Mouse (Mus musculus) left cerebral cortex, adult 8-10 months (tissue): ENCODE data around the gene Spaca3. TPM values are rescaled to one million over a fixed set of nuclear protein-coding genes. Genes with fewer than 3 reads are reported as not detected.
A peak's percentile ranks its signal among the peaks of the same experiment; 100 is the strongest.

Source experiments
- DNase-seq, 2 experiments: peaks; one replicate each; pipeline ENCODE4 v3.0.0; 2022; ENCODE audit warnings: low spot score in 2 of 2
- total RNA-seq, 4 experiments: library from RNA; stranded (reverse); gene quantifications; 2 replicates each; pipeline ENCODE4 v1.2.4; 2022

The Spaca3 gene
- total RNA-seq, 4 experiments from 2014 or later = not detected

DNA sequence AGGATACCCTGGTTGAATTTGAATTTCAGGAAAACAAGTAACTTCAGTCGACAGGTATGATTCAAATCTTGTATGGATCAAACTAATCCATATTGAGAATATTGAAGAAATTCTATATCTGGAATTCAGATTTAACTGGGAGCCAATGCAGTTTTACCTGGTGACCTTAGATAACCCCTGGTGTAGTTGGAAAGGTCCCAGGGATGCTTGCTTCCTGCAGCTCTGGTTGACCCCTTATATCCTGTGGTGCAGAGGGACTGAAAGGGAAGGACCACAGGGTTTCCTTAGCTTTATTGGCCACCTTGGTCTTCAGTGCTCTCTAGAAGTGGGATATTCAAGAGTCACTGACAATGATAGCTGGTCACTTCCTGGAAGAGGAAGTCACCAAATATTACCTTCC, 9.9 kb downstream of the Spaca3 start:
- no peak for DNase-seq

DNA sequence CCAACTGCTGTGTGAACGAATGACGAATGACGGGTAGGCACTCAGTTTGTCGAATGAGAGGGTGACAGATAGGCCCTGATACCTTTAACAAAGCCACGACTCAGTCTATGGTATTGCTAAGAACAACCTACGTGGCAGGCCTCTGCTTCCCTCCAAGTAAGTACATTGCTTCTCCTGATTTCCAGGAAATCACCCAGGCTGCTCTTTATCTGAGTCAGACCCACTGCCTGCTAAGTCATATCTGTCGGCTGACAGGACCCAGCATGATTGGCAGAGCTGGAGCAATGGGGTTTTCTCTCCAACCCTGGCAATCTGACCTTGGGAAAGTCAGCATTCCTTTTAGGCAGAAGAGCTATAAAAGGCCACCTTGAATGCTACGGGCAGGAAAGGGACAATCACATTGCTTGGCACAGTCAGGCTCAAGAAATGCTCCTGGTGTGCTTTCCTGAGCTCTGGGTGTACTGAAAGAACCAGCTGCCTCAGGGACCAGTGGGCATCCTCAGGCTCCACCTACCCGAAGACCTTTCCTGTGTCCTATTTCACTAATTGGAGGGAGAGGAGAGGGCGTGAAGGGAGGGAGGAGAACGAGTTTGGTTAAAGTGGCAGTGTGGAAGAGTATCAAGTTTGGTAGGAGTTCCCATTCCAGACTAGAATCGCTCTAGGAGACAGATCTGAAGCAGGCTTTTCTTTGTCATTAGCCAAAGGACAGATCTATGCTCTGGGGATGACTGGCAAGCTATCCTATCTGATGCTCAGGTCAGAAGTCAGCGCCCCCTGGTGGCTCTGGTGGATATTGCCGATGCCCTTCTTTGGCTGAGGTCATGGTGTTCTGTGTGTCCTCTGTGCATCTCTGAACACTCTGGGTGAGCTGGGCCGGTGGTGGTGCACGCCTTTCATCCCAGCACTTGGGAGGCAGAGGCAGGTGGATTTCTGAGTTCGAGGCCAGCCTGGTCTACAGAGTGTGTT, 14.6 kb downstream of the Spaca3 start:
- peak; percentile 30 to 52 for DNase-seq

DNA sequence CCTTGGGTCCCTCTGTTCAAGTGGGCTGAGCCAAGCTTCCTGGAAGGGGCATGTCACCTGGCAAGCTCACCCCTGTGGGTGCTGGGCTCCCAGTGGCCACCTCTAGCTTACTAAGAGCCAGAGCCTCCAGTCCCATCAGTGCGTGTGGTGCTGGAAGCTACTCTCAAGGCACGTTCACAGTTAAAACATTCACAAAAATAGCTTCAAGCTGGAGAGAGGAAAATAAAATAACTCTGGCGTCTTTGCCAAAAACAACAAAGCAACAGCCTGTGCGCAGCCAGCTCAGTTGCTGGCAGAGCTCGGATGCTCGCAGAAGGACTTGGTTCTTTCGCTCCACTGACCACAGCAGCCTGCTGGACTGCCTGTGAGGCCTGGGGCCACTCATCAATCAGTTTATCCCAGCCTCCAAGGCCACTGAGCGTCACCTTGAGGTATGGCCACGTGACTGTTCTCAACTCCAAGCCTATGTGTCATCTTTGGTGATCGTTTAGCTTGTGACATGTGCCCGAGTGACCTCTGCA, 19.0 kb downstream of the Spaca3 start:
- DNase-seq = peak in 1 of 2 experiments; percentile 59

DNA sequence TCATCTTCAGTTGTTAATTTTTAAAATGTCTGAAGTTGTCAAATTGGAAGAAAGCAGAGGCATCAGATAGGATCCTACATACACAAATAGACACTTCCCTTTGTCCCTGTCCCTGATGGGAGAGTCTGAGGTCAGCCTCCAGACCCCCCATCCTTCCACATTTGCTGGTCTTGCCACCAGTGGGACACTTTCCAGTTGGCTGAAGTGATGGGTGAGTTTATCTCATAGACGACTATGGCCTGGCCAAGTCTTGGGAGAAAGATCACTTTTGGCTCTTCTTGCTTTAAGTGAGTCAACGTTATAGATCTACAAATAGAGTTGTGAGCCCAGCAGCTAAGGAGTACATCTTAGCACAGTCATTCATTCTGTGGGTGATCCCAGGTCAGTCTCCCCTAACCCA, 19.9 kb downstream of the Spaca3 start:
- DNase-seq = no peak

DNA sequence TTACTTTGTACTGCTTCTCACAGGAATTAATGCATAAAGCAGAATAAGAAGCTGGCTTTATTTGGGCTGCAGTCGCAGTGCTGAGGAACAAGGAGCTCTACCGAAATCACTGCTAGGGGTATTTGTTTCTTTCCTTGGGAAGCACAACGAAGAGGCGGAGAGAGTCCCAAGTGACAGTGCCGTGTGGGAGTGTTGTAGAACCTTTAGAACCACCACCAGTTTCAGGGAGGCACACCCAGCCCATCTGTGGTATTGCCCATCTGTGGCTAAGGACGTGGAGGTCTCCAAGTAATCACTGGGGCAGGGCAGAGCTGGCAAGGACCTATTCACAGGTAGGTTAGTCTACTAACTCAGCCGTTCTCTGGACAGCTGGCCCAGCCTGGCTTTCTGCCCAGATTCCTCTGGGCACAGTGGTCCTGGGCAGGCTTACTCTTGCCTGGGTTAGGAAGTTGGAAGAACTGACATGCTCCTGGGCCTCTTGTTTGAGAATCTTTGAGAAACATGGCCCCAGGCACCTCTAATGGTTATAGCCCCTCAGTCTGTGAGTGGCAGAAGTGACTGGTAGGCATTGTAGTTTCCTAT, 24.2 kb downstream of the Spaca3 start:
- DNase-seq = peak in 1 of 2 experiments; percentile 34

DNA sequence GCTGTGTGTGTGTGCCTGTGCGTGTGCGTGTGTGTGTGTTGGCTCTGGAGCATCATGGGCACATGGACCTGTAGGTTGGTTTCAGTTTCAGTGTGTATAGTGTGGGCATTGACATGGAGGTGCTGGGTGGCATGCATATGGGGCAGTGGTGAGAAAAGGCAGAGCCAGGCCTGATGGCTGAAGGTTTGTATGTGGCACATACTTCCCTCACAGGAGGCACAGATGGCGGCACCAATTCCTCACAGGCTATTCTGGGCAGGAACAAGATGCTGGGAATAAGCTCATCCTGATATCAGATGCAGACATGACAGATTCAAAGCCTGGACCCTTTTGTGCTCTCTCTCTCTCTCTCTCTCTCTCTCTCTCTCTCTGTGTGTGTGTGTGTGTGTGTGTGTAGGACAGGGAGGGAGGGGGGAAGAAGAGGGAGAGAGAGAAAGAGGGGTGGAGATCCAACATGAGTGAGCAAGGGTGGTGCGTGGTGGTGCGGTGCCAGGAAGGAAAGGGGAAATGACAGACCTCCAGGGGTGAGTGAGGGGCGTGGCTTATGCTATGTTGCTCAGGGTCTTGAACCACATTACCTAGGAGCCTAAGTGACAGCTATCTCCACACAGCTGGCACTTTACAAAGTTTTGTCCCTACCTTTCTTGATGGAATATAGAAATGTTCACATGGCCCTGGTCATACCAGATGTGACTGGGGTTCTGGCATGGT, 26.5 kb downstream of the Spaca3 start:
- DNase-seq = peak in 1 of 2 experiments; percentile 46

DNA sequence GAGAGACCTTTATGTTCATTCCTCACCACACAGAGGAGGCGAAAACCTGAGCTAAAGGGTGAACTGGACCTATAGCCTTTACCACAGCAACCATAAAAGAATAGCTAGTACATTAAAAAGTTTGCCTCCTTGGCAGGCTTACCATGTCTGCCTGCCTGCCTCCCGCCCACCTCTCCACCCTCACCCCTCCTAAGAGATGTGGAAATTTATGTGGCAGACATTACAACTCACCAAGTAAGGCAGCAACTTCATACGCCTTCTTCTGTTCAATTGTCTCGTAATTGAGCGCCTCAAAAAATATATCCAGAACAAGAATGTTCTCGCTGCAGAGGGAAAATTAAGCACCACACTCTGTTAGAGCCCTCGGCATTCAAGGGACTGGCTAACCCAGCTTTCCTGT, 28.2 kb downstream of the Spaca3 start:
- DNase-seq = peak in 1 of 2 experiments; percentile 53

DNA sequence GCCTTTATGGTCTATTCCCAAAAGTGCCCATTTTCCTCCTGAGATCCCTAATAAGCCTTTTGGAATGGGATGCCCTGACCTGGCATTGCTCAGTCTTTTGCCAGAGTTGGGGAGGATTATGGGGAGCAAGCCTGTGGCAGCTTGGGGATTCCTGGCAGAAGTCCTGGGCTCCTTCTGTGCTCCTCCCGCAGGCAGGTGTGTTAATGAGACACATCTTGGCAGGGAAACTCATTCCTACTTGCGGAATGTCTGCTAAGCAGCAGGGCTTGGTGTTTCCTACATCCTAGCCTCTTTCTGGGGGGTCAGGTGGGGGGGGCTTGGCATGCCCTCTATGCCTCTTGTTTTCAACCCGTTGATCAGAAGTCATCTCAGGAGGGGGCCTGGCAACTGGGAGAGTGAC, 28.9 kb downstream of the Spaca3 start:
- no peak for DNase-seq

DNA sequence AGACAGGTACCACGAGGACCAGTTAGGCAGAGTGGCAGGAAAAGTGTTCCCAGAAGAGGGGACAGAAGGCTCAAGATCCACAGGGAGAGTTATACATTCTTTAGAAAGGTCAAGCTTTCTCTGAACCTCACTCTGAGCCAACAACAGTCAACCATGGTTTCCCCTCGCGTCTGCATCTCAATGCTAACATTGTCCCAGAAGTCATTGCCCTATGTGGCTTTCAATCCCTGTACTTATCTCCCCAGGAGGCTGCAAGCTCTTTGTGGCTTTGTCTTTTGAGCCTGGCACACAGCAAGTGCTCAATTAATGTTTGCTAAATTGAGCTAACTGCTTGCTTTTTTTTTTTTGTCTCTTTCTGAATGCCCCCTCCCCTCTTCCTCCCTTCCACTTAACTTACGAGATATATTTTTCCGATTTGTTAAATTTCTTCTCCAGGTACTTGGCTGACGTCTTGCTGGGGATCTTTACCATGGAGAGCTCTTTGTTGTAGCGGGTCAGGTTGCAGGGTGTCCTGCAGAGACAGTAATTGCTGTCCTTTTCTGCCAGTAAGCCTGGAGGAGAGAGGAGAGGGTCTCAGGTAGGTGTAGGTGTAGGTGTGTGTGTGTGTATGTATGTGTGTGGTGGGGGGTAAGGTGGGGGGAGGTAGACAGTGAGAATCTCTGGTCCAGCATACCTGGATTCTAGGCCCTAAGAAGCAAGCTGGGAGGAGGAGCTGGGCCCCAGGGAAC, 31.3 kb downstream of the Spaca3 start:
- no peak for DNase-seq

DNA sequence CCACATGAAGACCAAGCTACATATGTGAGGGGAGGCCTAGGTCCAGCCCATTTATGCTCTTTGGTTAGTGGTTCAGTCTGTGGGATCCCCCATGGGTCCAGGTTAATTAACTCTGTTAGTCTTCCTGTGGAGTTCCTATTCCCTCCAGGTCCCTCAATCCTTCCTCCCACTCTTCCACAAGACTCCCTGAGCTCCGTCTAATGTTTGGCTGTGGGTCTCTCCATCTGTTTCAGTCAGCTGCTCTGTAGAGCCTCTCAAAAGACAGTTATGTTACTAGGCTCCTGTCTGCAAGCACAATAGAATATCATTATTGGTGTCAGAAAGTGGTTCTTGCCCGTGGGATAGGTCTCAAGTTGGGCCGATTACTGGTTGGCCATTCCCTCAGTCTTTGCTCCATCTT, 37.7 kb downstream of the Spaca3 start:
- DNase-seq = no peak

DNA sequence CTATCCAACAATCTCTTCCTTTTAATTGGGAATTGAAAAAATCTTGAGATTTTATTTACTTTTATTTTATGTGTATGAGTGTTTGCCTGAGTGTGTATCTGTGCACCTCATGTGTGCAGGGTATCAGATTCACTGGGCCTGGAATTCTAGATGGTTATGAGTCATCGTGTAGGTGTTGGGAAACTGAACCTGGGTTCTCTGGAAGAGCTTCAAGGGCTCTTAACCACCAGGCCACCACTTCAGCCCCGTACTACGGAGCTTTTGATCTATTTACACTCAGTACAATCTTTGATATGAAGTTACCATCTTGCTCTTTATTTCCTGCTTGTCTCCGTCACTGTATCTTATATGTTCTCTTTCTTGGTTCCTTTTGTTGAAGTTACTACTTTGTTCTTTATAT, 42.4 kb downstream of the Spaca3 start:
- DNase-seq = no peak

DNA sequence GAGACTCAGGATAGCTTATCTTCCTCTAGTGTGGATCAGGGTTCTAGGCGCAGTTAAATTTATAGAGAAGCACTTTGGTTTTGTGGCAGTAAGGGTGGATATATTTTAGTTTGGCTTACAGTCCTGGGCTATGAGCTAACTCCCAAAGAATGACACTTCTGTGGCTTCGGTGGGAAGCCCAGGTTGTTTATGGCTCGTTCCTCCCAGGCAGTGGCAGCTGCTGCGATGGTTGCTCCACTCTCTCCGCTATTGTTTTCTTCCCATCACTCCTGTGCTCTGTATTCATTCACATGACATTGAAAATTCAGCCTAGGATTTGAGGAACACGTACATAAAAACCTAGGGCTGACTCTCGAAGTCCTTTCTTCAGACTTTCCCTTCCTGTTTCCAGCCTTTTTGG, 44.5 kb downstream of the Spaca3 start:
- no peak for DNase-seq

DNA sequence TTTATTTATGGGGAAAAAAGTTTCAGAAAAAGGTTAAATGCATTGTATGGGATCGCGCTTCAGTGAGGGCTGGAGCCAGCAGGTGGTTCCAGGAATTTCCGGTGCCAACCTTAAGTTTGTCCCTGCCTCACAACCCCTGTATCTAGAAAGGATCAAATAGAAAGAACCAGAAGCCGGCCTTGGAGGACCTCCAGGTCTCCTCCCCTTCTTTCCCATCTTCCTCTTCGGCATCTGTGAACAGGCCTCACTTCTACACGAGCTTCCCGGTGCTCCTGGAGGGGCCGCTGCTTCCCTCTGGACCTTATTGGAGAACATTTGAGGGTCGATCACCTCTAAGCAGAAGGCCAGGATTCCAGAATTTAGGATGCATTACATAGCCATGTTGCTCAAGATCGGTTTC, 45.3 kb downstream of the Spaca3 start:
- DNase-seq = no peak

DNA sequence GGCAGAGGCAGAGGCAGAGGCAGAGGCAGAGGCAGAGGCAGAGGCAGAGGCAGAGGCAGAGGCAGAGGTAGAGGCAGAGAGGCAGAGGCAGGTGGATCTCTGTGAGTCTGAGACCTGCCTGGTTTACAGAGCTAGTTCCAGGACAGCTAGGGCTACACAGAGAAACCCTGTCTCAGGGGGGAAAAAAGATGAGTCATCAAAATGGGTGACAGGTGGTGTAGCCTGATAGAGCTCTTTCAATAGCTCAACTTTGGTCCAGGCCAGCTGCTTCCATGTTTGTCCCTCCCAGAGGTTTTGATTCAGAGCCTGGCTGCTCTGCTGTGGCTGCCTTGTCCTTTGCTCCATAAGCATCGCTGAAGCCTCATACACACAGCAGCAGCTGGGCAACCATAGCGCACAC, 46.4 kb downstream of the Spaca3 start:
- no peak for DNase-seq

DNA sequence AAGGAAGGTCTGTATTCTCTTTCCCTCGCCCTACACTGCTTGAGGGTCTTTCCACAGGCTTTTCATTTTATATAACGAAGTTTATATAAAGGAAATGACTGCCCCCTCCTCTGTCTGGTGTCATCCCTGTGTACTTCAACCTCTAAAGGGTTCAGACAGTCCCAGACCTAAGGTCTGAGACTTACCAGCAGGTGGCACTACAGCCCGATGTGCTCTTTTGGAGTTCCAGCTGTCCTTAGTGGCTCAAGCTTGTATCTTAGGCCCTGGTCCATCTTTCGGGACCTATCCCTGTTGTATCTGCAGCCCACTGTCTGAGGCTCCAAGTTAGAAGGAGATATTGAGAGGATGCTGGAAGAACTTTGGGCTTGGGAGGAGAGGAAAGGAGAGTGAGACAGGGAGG, 48.3 kb downstream of the Spaca3 start:
- DNase-seq = no peak

DNA sequence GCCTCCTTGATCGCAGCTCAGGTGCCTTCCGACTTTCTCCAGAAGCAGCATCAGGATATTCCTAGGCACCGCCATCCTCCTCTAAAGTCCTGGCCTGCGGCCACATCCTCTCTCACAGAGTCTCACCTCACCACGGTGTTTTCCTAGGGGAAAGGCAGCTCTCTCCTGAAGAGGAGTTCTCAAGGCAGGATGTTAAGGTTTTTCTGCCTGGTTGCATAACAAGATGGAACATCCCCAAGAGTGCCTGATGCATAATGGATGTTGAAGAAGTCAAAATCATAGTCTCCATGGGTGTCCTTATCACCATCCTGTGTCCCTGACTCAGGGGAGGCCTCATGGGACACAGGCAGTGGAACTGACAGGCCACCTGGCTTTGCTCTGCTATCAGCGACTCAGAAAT, 49.7 kb downstream of the Spaca3 start:
- DNase-seq = peak in 1 of 2 experiments; percentile 59

DNA sequence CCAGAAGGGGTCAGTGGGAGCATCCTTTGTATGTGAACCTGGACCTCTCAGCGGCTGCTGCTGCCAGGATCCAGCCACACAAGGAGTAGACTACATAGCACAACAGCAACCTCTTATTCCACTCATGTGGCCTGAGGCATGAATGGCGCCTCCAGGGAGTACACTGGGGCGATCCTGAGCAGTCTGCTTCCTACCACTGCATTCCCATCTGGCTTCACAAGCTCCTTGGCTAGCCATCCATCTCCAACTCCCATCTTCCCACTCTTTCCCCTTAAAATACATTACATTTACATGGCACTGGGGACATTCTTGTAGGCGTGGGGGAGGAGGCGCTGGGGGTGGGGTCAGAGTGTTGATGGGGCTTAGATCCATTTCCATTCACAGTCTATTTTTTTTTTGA, 54.6 kb downstream of the Spaca3 start:
- DNase-seq = peak in 1 of 2 experiments; percentile 33

DNA sequence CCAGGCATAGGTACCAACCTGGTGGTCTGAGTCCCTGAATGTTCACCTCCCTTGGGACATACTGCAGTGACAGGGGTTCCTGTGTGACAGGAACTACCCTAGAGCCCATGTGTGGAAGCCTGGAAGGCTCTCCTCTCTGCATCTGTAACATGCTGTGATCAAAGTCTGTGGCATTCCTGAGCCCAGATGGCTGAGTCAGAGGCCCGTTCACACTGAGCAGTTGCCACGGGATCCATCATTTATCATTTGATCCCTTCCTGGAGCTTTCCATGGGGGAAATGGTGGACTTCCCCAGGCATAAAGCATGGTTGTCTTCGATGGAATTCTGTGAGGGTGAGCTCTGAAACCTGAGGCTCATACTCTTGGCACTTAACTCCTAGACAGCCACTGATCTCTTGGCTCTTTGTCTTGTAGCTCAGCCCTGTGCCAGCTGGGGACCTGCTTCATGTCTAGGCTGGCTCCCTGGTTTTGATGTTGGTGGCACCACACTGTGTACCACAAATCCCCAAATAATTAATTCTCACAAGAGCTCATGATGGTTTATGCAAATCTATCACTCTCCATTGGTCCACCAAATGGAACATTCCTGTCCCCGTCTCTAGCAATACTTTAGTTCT, 55.4 kb downstream of the Spaca3 start:
- DNase-seq = no peak
